Mouse (Mus musculus) E14TG2a.4 (cell line): ENCODE measurements around the gene Avpr1b.

Source experiments
- H3K27me3 ChIP-seq: 2 replicates; pipeline ENCODE4 v1.6.1; 2014; ENCODE audit warnings: low read length, control low read depth; ENCODE audit not compliant: insufficient read depth
- H3K36me3 ChIP-seq: 2 replicates; pipeline ENCODE4 v1.6.1; 2014; ENCODE audit warnings: low read length, control low read depth; ENCODE audit not compliant: insufficient read depth
- H3K4me1 ChIP-seq: replicated peaks from 2 replicates; pipeline ENCODE4 v1.6.1; 2014; ENCODE audit warnings: low read depth, low read length, control low read depth
- H3K4me3 ChIP-seq: replicated peaks from 2 replicates; pipeline ENCODE4 v1.5.1; 2014; ENCODE audit warnings: mild to moderate bottlenecking, low read length
- H3K9me3 ChIP-seq: 2 replicates; pipeline ENCODE4 v1.6.1; 2014; ENCODE audit warnings: low read length, control low read depth
- CTCF ChIP-seq: conservative IDR thresholded peaks from 2 replicates; pipeline ENCODE4 v1.5.1; 2014; ENCODE audit warnings: low read length
- NANOG ChIP-seq: IDR thresholded peaks from 2 replicates; pipeline ENCODE4 v1.6.1; 2014; ENCODE audit warnings: borderline replicate concordance, low read length, mixed read lengths
- POU5F1 ChIP-seq: IDR thresholded peaks from 2 replicates; pipeline ENCODE4 v1.6.1; 2014; ENCODE audit warnings: low read length, borderline replicate concordance

Gene Avpr1b

DNA sequence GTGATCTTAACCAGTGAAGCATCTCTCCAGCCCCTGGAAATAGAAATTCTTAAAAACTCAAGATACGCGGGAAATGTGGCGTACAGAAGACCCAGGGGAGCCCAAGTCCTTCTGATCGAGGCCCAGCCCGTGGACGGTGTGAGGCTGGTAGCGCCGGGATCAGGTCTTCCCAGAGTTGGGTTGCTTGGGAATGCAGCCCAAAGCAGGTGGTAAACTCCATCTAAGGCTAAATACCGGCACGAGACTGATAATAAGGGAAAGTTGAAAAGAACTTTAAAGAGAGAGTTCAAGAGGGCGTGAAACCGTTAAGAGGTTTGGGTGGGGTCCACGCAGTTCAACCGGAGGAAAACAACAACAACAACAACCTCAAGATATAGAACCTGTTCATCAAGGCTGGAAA, 25.3 kb upstream of the Avpr1b start:
- H3K9me3 ChIP-seq = peaks cover 2% of the 10 kb centered on the region; the same call in 1 of the 2 replicates
- TF ChIP-seq NANOG (no peak), CTCF (no peak), POU5F1 (no peak)
- no peaks in the 10 kb centered on the region for H3K4me1 ChIP-seq
- no peaks in the 10 kb centered on the region for H3K36me3 ChIP-seq
- H3K4me3 ChIP-seq = no peak overlapping the region
- no peaks in the 10 kb centered on the region for H3K27me3 ChIP-seq

DNA sequence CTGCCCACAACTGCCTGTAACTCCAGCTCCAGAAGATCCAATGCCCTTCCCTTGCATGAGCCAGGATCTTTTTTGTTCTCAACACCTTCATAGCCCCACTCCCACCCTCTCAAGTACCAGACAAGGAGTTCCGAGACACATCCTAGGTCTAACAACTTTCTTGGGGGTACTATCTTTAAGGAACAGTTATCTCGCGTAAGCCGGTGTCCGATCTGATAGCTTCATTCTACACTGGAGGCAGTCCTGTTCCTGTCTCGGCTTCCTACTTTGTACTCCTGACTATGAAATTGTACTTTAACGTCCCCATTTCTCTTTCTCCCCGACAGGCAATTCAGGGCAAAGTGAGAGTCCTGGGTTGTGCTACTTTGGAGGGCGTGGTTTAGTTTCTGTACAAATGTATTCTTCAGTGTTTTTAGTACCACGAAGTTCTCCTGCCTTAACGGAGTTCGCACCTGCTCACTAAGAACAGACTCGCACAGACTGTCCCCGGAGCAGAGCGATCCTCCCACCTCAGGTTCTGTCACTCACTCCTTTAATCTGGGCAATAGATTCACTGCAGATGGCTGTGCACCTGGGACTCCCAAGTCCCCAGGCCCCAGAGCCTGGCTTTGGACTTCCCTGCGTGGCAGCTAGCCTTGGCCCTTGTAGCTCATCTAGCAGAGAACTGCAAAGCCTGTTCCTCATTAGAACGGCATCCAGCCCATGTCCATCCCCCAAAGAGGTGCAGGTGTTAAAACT, 19.9 kb upstream of the Avpr1b start:
- no peaks in the 10 kb centered on the region for H3K36me3 ChIP-seq
- H3K4me3 ChIP-seq = no peak overlapping the region
- H3K4me1 ChIP-seq = no peaks in the 10 kb centered on the region
- TF ChIP-seq NANOG = no peak
- TF ChIP-seq CTCF = no peak
- no peak for TF ChIP-seq POU5F1
- H3K27me3 ChIP-seq = peaks cover 6% of the 10 kb centered on the region
- H3K9me3 ChIP-seq = no peaks in the 10 kb centered on the region

DNA sequence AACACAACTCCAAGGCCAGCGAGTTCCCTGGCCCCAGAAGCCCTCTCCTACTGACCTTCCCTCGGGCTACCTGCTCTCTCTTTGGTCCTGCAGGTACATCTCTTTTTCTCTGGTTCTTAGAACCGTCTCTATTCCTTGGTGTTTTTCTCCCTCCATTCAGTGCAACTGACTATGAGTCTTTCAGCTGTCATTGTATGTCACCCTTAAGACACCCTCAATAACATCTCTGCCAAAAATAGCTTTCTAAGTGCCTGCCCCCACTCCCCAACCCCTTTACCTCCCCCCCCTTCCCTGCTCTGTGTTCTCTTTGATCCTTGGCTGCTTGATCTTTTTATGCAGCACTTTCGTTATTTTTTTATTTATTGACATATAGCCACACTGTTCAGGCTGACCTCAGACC, 18.6 kb upstream of the Avpr1b start:
- no peak for TF ChIP-seq NANOG
- no peak for TF ChIP-seq POU5F1
- no peak for TF ChIP-seq CTCF
- Histone ChIP-seq H3K36me3 (no peaks in the 10 kb centered on the region), H3K9me3 (no peaks in the 10 kb centered on the region), H3K4me1 (no peaks in the 10 kb centered on the region), H3K4me3 (no peak overlapping the region), H3K27me3 (peaks cover 12% of the 10 kb centered on the region)

DNA sequence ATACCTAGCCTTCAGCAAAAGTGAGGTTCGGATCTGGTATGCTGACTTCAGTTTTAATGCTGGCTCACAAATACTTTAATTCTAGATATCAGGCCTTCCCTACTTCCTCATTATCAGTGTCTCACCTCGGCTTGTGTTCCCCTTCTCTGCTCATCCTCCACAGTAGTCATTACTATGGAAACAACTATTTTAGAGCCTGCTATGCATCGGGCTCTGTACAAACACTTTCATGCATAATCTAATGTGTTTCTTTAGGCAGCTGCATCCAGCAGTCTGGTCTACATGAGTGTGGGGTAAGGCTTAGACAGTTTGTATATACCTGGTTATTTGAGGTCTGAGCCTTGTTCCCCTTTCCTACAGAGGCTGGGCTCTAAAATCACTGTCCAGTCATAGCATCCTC, 15.4 kb upstream of the Avpr1b start:
- Histone ChIP-seq H3K36me3 (no peaks in the 10 kb centered on the region), H3K4me3 (no peak overlapping the region), H3K4me1 (no peaks in the 10 kb centered on the region)

GRCm38 (mm10) chr1:131586836-131587235, 12.2 kb upstream of the Avpr1b start:
- H3K27me3 ChIP-seq = peaks cover 9% of the 10 kb centered on the region
- no peaks in the 10 kb centered on the region for H3K9me3 ChIP-seq
- TF ChIP-seq CTCF = no peak
- TF ChIP-seq NANOG = no peak
- TF ChIP-seq POU5F1 = no peak
- no peak overlapping the region for H3K4me3 ChIP-seq
- no peaks in the 10 kb centered on the region for H3K36me3 ChIP-seq
- no peaks in the 10 kb centered on the region for H3K4me1 ChIP-seq

More for the DNA sequence above, 15.4 kb upstream of the Avpr1b start:
- TF ChIP-seq CTCF = no peak
- no peak for TF ChIP-seq POU5F1
- no peak for TF ChIP-seq NANOG
- Histone ChIP-seq H3K9me3 (no peaks in the 10 kb centered on the region), H3K27me3 (peaks cover 12% of the 10 kb centered on the region)

DNA sequence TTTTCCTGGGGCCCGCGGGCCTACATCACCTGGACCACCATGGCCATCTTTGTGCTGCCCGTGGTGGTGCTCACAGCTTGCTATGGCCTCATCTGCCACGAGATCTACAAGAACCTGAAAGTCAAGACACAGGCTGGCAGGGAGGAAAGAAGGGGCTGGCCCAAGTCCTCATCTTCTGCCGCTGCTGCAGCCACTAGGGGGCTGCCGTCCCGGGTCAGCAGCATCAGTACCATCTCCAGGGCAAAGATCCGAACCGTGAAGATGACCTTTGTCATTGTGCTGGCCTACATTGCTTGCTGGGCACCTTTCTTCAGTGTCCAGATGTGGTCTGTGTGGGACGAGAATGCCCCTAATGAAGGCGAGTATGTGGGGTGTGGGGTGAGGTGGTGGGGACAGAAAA, 1.3 kb downstream of the Avpr1b start:
- no peaks in the 10 kb centered on the region for H3K9me3 ChIP-seq
- TF ChIP-seq CTCF (peak; percentile 41), POU5F1 (no peak)
- H3K27me3 ChIP-seq = peaks cover 32% of the 10 kb centered on the region
- no peak overlapping the region for H3K4me3 ChIP-seq
- H3K4me1 ChIP-seq = peaks cover 21% of the 10 kb centered on the region
- H3K36me3 ChIP-seq = no peaks in the 10 kb centered on the region

- no peak overlapping the region for H3K4me3 ChIP-seq
- H3K4me1 ChIP-seq = no peaks in the 10 kb centered on the region; the same call in 1 of the 2 replicates
- H3K27me3 ChIP-seq = peaks cover 35% of the 10 kb centered on the region
- TF ChIP-seq NANOG = no peak
- no peak for TF ChIP-seq CTCF
- TF ChIP-seq POU5F1 = no peak
- no peaks in the 10 kb centered on the region for H3K9me3 ChIP-seq
- no peaks in the 10 kb centered on the region for H3K36me3 ChIP-seq
These were observed 7.7 kb downstream of the Avpr1b start for GRCm38 (mm10) chr1:131606719-131607118.

- no peaks in the 10 kb centered on the region for H3K36me3 ChIP-seq
- H3K4me1 ChIP-seq = no peaks in the 10 kb centered on the region; the same call in 1 of the 2 replicates
- peaks cover 27% of the 10 kb centered on the region for H3K27me3 ChIP-seq
- no peak overlapping the region for H3K4me3 ChIP-seq
- no peaks in the 10 kb centered on the region for H3K9me3 ChIP-seq
- TF ChIP-seq NANOG (no peak), CTCF (no peak), POU5F1 (no peak)
These were observed 13.6 kb downstream of the Avpr1b start for GRCm38 (mm10) chr1:131612556-131613155.
